Mouse (Mus musculus) common myeloid progenitor, adult 5-6 weeks (primary cell): ENCODE results near the gene Ppm1j. TPM values are rescaled to one million over a fixed set of nuclear protein-coding genes. Genes with fewer than 3 reads are reported as not detected.
"Not testable (repeated sequence)": the region's sequence is repeated elsewhere in the genome, so short reads cannot be mapped to it uniquely, and the experiment has no call there.

Experiments
- ATAC-seq: replicated peaks from 2 replicates; pipeline ENCODE4 v1.8.0; 2016; ENCODE audit warnings: low read depth, mild to moderate bottlenecking, moderate TSS enrichment, inconsistent platforms; ENCODE audit not compliant: poor library complexity, severe bottlenecking
- total RNA-seq: library from RNA; stranded (forward); fragments of 200-1000, 187-1606 nt; gene quantifications from 2 replicates; pipeline ENCODE4 v1.2.3, GENCODE M21; 2017

The Ppm1j gene
- total RNA-seq, 1 experiment from 2014 or later = 0.78 TPM

- no peak for ATAC-seq
Observed at GRCm38 (mm10) chr3:104805539-104805938, 24.7 kb downstream of the Ppm1j start.

DNA sequence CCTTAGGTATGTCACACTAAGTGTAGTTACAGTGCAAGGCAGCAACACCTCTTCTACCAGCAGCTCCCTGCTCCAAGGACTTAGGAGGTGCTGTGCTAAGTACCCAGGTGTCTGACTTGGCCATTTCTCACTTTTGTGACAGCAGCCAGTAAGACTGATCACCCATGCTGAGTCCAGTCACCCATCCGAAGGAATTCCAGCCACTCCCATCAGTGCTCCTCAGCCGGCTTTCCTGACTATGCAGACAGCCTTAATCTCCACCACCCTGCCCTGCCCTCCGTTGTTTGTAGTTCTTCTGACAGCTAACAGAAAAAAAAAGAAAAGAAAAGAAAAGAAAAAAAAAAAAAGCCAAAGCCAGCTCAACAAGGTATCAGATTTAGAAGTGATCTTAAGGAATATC is 30.9 kb downstream of the Ppm1j start:
- ATAC-seq = no peak

DNA sequence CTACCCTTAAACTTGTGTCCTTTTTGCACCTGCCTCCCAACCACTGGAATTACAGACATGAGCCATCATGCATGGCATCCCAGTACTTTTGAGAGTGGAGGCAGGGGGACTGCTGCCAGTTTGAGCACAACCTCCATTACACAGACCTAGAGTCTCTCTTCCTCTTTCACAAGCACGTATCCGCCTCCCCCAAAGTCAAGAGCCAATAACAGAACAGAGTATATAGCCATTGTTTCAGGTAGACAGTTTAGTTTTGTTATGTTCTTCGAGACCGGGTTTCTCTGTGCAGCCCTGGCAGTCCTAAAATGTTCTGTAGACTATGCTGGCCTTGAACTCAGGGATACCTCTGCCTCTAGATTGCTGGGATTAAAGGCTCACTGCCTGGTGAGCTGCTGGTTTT is 31.4 kb downstream of the Ppm1j start:
- ATAC-seq = no peak

DNA sequence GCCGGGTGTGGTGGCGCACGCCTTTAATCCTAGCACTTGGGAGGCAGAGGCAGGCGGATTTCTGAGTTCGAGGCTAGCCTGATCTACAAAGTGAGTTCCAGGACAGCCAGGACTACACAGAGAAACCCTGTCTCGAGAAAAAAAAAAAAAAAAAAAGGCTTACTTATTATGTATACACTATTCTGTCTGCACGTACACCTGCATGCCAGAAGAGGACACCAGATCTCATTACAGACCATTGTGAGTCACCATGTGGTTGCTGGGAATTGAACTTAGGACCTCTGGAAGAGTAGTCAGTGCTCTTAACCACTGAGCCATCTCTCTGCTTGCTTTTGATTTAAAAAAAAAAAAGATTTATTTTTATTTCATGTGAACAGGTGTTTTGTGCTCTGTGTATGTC is 32.4 kb downstream of the Ppm1j start:
- ATAC-seq = not testable (repeated sequence)

DNA sequence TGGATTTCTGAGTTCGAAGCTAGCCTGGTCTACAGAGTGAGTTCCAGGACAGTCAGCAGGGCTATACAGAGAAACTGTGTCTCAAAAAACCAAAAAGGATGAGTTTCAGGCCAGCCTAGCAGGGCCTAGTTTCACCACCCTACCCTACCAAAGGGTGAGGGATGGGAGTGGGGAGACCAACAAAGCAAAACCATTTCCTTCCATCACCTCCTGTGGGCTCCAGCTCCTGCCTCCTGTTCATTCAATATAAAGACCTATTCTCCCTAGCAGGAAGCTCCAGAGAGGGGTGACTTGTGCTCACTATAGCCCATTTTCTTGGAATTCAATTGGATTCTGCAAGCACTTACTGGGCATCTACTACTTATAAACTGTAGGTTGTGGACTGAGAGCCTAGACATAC is 33.9 kb downstream of the Ppm1j start:
- ATAC-seq = no peak

- ATAC-seq = no peak
Observed at GRCm38 (mm10) chr3:104815346-104815745, 34.5 kb downstream of the Ppm1j start.

DNA sequence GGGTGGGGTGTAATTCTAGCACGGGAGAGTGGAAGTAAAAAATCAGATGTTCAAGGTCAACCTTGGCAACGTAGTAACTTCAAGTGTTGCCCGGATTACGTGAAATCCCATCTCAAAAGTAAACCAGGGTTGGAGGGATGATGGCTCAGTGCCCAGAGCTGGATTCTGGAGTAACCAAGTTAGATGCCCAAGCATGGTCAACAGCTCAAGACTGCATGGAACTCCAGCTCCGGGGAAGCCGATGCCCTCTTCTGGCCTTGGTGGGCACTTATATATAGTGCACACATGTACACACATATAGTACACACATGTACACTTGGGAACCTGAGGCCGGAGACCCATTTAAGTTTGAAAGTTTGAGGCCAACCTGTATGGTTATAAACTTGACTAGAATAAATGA is 35.3 kb downstream of the Ppm1j start:
- no peak for ATAC-seq

DNA sequence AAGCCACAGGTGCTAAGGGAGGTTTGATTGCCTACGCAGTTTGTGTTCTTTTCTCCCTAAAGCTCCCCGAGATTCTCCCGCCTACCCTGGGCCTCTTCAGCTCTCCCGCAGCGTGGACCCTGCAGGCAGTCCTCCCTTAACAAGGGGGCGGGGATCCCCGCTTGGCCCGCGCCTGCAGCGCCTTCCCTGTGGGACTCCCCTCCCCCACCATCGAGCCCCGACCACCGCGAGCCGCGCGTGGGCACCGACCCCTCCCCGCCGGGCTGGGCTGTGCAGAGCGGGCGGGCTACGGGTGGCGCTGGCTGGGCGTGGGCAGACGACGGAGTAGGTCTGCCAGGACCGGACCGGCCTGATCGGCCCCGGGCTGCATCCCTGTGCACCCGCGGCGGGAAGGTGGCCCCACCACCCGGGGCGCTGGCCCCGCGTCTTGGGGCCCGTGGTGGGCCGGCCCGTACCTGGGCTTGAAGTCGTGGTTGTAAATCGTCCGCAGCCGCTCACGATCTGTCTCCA is 36.7 kb downstream of the Ppm1j start:
- ATAC-seq = peak; percentile 19; the same call in 1 of the 2 replicates

DNA sequence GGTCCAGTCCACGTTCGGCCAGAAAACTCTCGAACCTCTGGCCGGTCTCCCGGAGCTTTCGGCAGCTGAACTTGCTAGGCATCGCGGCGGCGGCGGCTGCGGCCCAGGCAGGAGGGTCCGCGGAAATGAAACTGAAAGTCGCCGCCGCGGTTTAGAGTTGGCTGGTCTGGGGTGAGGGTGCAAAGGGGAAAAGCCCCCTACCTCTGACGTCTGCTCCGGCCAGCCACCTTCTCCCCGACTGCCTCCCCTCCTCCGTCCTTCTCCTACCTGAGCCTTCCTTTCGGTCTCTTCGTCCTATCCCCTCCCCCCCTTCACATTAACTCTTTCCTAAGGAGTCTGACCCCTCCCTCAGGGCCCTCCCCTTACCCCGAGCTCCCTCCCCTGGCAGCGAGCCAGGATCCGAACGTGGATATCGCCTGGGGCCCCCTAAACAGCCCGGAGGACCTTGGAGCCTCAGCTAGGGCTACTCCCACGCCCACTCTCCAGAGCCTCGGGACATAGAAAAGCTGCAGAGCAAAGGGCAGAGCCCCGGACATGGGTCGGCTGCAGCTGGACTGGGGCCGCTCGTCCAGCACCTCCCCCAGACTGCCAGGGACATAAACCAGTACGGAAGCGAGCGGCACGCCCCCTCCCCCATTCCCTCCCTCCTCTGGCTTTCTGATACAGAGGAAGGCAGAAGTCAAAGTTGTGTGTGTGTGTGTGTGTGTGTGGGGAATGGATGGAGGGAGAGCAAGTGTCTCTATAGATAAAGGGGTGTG is 37.3 kb downstream of the Ppm1j start, which contains the start of gene Mov10:
Mov10 (minus strand) TSS at position 573 of the 758 bp plus-strand sequence.
- ATAC-seq = peak; percentile 75

- no peak; the same call in 1 of the 2 replicates for ATAC-seq
Observed at GRCm38 (mm10) chr3:104818749-104819134, 37.9 kb downstream of the Ppm1j start.

DNA sequence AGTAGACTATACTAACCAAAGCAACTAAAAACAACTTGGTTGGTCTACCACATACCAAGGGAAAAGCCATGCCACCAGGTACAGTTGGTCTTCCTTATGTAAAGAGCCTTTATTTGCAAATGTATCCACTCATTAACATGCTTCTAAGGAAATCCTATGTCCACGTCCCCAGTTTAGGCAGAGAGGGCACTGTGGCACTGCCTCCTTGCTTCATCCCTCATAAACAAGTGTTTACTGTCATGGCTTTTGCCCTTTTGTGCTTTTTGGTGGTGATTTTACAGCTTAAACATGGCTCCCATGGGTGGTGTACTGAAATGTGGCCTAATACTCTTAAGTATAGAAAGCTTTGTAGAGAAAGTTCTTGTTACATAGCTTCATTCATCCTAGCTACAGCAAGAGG is 39.6 kb downstream of the Ppm1j start:
- ATAC-seq = no peak

GRCm38 (mm10) chr3:104822413-104822812 is 41.6 kb downstream of the Ppm1j start:
- no peak for ATAC-seq

Other genes with a start within 250 kb of the Ppm1j start
- 82.4 and 85.1 TPM in 2 replicates for gene Slc16a1, start 142.4 kb upstream of the Ppm1j start, total RNA-seq
- not detected in 2 replicates for gene Fam19a3, start 784 bp downstream of the Ppm1j start, total RNA-seq
- 2.4 TPM in 1 of 2 replicates, not detected in the other for gene Rhoc, start 7.3 kb downstream of the Ppm1j start, total RNA-seq
- 6.0 and 8.6 TPM in 2 replicates for gene Mov10, start 37.5 kb downstream of the Ppm1j start, total RNA-seq
- gene St7l, start 82.9 kb downstream of the Ppm1j start, total RNA-seq = 21.7 and 25.1 TPM in 2 replicates
- gene Capza1, start 83.4 kb downstream of the Ppm1j start, total RNA-seq = 193 and 203 TPM in 2 replicates
- gene Wnt2b, start 180.9 kb downstream of the Ppm1j start, total RNA-seq = under 0.01 TPM in 1 of 2 replicates, not detected in the other